Mouse (Mus musculus): ENCODE data around the gene Mcf2l. TPM values are rescaled to one million over a fixed set of nuclear protein-coding genes. Genes with fewer than 3 reads are reported as not detected.
A peak's percentile ranks its signal among the peaks of the same experiment; 100 is the strongest.

The Mcf2l gene
- polyA plus RNA-seq (2015; fragmentation: Nextera tagmentation; extraction: Ambion mirVana): 153 and 163 TPM in 2 replicates

DNA sequence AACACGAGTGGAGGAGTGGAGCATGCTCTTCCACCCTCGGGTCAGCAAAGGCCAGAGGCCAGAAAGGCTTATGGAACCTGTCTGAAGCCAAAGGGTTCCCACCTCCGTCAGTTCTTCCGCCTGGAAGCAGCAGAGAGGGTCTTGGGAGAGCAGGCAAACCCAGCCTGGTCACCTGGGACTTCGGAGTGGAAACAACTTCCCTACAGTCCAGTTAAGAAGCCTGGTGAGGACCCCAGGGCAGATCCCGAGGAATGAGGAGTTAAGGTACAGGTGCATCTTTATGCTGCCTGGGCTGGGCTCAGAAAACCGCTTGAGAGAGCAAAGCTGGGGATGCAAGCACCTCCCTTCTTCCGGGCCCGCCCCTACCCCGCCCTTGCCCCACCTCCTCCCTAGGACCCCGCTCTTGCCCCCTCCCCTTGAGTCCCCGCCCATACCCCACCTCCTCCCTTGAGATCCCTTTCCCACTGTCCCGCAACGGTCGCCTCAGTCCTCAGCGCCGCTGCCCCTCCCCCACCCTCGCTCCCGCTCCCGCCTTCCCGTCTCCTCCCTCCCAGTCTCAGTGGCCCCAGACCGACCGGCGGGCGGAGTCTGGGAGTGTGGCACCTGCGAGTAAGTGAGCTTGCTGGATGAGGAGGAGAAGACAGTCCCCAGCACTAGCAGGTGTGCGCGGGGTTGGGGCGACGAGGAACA lies at the start of gene Mcf2l:
Mcf2l (plus strand) TSS at position 450 of the 690 bp plus-strand sequence.
- Histone ChIP-seq H3K9ac (replicated peaks; ENCODE audit: low read depth, low read length) (peak within 1 kb of the TSS; percentile 70), H3K4me1 (replicated peaks; ENCODE audit: control insufficient read depth, insufficient read depth, low read length) (peaks cover 42% of the 10 kb centered on the region), H3K4me3 (replicated peaks; ENCODE audit: low read length) (peak within 1 kb of the TSS; percentile 70), H3K27me3 (replicated peaks; ENCODE audit: control insufficient read depth, insufficient read depth, low read length) (no peaks in the 10 kb centered on the region), H3K27ac (ENCODE audit: low read length) (peak within 1 kb of the TSS; percentile 69), H3K4me2 (ENCODE audit: low read length) (peak within 1 kb of the TSS; percentile 74), H3K36me3 (ENCODE audit: control insufficient read depth, insufficient read depth) (no peaks in the 10 kb centered on the region), H3K9me3 (ENCODE audit: control insufficient read depth, low read length) (no peaks in the 10 kb centered on the region)
- peak; percentile 74 for ATAC-seq
- 1% methylated on average over 28 of the region's 30 CpGs for WGBS

DNA sequence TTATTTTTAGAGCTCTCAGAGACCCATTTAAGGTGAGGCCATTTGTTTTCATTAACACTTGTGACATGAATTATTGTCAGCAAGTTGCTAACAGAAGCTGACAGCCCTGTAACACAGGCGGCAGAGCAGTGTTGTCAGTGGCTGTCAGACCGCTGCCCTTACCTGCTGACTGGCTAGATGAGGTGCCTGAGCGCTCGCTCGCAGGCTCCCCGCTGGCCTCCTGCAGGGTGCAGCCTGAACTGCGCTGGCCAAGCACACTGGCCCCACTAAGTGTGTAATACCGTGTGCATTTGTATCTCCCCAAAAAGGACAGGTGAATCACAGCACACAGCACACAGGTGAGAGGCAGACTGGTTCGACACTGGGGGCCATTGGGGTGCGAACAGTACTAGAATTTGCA lies 49.0 kb upstream of the Mcf2l start:
- no peaks in the 10 kb centered on the region for H3K9me3 ChIP-seq (ENCODE audit: control insufficient read depth, low read length)
- WGBS: 66% methylated on average over 10 of the region's 10 CpGs
- no peak overlapping the region for H3K4me2 ChIP-seq (ENCODE audit: low read length)
- no peak for ATAC-seq
- no peak overlapping the region for H3K27ac ChIP-seq (ENCODE audit: low read length)
- no peaks in the 10 kb centered on the region for H3K4me1 ChIP-seq (replicated peaks; ENCODE audit: control insufficient read depth, insufficient read depth, low read length)
- no peak overlapping the region for H3K9ac ChIP-seq (replicated peaks; ENCODE audit: low read depth, low read length)
- H3K36me3 ChIP-seq (ENCODE audit: control insufficient read depth, insufficient read depth): peaks cover 18% of the 10 kb centered on the region
- H3K27me3 ChIP-seq (replicated peaks; ENCODE audit: control insufficient read depth, insufficient read depth, low read length): no peaks in the 10 kb centered on the region
- H3K4me3 ChIP-seq (replicated peaks; ENCODE audit: low read length): no peak overlapping the region

DNA sequence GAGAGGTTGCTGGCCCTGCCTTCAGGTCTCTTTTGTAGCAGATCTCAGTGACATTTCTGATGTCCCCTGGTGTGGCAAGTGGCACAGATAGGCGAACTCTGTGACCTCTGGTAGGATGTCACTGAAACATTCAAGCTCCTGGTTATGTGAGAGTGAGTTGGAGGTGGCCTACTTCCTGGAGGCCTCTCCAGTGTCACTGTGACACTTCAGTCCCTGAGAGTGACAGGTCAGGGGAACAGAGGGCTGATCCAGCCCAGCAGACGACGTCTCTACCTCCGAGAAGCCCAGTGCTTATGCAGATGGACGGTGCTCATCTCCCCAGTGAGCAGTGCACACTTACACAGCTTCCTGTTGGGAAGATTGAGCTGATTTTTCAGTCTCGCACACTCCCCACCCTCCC lies 48.4 kb upstream of the Mcf2l start:
- Histone ChIP-seq H3K36me3 (ENCODE audit: control insufficient read depth, insufficient read depth) (peaks cover 18% of the 10 kb centered on the region), H3K9ac (replicated peaks; ENCODE audit: low read depth, low read length) (no peak overlapping the region), H3K27ac (ENCODE audit: low read length) (no peak overlapping the region), H3K27me3 (replicated peaks; ENCODE audit: control insufficient read depth, insufficient read depth, low read length) (no peaks in the 10 kb centered on the region), H3K4me3 (replicated peaks; ENCODE audit: low read length) (no peak overlapping the region), H3K4me2 (ENCODE audit: low read length) (no peak overlapping the region), H3K4me1 (replicated peaks; ENCODE audit: control insufficient read depth, insufficient read depth, low read length) (no peaks in the 10 kb centered on the region), H3K9me3 (ENCODE audit: control insufficient read depth, low read length) (no peaks in the 10 kb centered on the region)
- no peak for ATAC-seq
- 87% methylated on average over 6 of the region's 6 CpGs for WGBS

DNA sequence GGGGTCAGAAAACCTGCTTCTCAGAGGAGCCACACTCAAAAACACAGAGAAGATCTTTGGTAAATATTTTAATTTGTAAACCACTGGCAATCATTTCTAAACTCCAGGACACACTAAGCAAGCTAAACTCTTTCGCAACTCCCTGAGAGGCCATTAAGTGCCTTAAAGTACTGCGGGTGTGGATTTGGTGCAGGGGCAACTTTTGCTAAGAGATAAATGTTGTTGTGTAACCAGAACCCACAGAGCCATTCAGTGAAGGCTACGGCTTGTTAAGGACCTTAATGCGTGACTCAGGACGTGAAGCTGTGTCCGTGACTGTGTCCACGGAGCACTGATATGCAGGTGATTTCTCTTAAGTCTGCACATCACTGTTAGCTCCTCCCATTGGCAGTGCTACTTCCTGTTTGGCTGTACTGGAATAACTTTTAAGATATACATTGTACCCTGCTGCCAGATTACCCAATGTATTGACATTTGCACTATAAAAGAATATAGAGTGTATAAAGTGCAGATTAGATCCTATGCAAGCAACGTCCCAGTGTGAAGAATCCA lies 47.8 kb upstream of the Mcf2l start:
- Histone ChIP-seq H3K36me3 (ENCODE audit: control insufficient read depth, insufficient read depth) (peaks cover 18% of the 10 kb centered on the region), H3K9me3 (ENCODE audit: control insufficient read depth, low read length) (no peaks in the 10 kb centered on the region), H3K9ac (replicated peaks; ENCODE audit: low read depth, low read length) (no peak overlapping the region), H3K27ac (ENCODE audit: low read length) (no peak overlapping the region), H3K4me3 (replicated peaks; ENCODE audit: low read length) (no peak overlapping the region), H3K4me2 (ENCODE audit: low read length) (no peak overlapping the region), H3K4me1 (replicated peaks; ENCODE audit: control insufficient read depth, insufficient read depth, low read length) (no peaks in the 10 kb centered on the region), H3K27me3 (replicated peaks; ENCODE audit: control insufficient read depth, insufficient read depth, low read length) (no peaks in the 10 kb centered on the region)
- 95% methylated on average over 8 of the region's 8 CpGs for WGBS
- no peak for ATAC-seq

DNA sequence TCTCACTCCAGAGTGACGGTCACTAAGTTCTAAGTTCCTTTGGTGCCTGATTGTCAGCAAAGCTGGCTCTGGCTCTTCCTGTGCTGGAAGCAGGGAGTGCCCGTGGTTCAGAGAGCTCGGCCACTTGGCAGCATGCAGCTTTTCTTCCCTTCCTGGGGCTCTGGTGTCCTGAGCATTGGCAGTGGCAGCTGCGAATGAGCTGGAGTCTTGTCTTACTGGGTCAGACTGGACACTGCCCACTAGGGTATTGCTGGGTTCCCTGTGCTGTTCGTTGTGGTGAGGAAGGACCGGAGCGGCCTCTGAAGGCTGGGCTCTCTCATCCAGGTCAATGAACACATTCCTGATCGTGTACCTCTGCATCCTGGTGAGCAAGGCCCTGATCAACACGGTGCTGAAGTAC lies 46.5 kb upstream of the Mcf2l start:
- Histone ChIP-seq H3K27me3 (replicated peaks; ENCODE audit: control insufficient read depth, insufficient read depth, low read length) (no peaks in the 10 kb centered on the region), H3K9ac (replicated peaks; ENCODE audit: low read depth, low read length) (no peak overlapping the region), H3K4me2 (ENCODE audit: low read length) (no peak overlapping the region), H3K9me3 (ENCODE audit: control insufficient read depth, low read length) (no peaks in the 10 kb centered on the region), H3K4me3 (replicated peaks; ENCODE audit: low read length) (no peak overlapping the region), H3K36me3 (ENCODE audit: control insufficient read depth, insufficient read depth) (peaks cover 18% of the 10 kb centered on the region), H3K4me1 (replicated peaks; ENCODE audit: control insufficient read depth, insufficient read depth, low read length) (peaks cover 3% of the 10 kb centered on the region), H3K27ac (ENCODE audit: low read length) (no peak overlapping the region)
- WGBS: 88% methylated on average over 9 of the region's 9 CpGs
- no peak for ATAC-seq

DNA sequence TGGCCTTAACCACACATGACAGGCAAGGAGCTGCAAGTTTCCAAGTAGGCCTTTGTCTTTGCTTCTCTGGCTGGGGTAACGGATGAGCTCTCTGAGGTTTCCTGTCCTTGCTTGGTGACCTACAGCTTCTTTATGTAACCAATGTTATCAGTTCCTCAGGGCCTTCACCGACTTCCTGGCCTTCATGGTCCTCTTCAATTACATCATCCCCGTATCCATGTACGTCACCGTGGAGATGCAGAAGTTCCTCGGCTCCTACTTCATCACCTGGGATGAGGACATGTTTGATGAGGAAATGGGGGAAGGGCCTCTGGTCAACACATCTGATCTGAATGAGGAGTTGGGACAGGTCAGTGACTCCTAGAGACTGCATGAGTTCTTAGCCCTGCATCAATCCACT lies 45.3 kb upstream of the Mcf2l start:
- Histone ChIP-seq H3K36me3 (ENCODE audit: control insufficient read depth, insufficient read depth) (peaks cover 15% of the 10 kb centered on the region), H3K27ac (ENCODE audit: low read length) (no peak overlapping the region), H3K27me3 (replicated peaks; ENCODE audit: control insufficient read depth, insufficient read depth, low read length) (no peaks in the 10 kb centered on the region), H3K4me2 (ENCODE audit: low read length) (no peak overlapping the region), H3K9me3 (ENCODE audit: control insufficient read depth, low read length) (no peaks in the 10 kb centered on the region), H3K9ac (replicated peaks; ENCODE audit: low read depth, low read length) (no peak overlapping the region), H3K4me3 (replicated peaks; ENCODE audit: low read length) (no peak overlapping the region), H3K4me1 (replicated peaks; ENCODE audit: control insufficient read depth, insufficient read depth, low read length) (peaks cover 7% of the 10 kb centered on the region)
- 96% methylated on average over 6 of the region's 6 CpGs for WGBS
- no peak for ATAC-seq

DNA sequence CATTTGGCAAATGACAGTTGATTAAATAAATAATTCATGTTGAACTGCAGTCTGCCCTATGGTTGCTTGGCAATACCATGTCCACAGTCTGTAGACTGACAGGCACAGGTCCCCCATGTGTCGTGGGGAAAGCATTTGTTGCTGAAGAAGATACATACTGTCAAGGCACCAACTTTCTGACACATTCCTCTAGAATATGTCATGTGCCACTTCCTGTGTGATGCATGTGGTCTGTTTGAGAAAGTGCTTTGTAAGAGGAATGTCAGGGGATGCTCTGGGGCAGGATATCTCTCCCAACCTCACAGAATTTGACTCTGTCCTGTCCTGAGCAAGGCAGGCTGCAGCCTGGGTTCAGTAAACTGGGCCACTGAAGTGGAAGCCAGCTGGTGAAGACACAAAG lies 44.2 kb upstream of the Mcf2l start:
- no peaks in the 10 kb centered on the region for H3K9me3 ChIP-seq (ENCODE audit: control insufficient read depth, low read length)
- H3K9ac ChIP-seq (replicated peaks; ENCODE audit: low read depth, low read length): no peak overlapping the region
- no peaks in the 10 kb centered on the region for H3K27me3 ChIP-seq (replicated peaks; ENCODE audit: control insufficient read depth, insufficient read depth, low read length)
- WGBS: 73% methylated on average over 1 of the region's 1 CpGs
- H3K4me3 ChIP-seq (replicated peaks; ENCODE audit: low read length): no peak overlapping the region
- no peak for ATAC-seq
- H3K27ac ChIP-seq (ENCODE audit: low read length): no peak overlapping the region
- H3K4me2 ChIP-seq (ENCODE audit: low read length): no peak overlapping the region
- peaks cover 7% of the 10 kb centered on the region for H3K4me1 ChIP-seq (replicated peaks; ENCODE audit: control insufficient read depth, insufficient read depth, low read length)
- peaks cover 17% of the 10 kb centered on the region for H3K36me3 ChIP-seq (ENCODE audit: control insufficient read depth, insufficient read depth)

DNA sequence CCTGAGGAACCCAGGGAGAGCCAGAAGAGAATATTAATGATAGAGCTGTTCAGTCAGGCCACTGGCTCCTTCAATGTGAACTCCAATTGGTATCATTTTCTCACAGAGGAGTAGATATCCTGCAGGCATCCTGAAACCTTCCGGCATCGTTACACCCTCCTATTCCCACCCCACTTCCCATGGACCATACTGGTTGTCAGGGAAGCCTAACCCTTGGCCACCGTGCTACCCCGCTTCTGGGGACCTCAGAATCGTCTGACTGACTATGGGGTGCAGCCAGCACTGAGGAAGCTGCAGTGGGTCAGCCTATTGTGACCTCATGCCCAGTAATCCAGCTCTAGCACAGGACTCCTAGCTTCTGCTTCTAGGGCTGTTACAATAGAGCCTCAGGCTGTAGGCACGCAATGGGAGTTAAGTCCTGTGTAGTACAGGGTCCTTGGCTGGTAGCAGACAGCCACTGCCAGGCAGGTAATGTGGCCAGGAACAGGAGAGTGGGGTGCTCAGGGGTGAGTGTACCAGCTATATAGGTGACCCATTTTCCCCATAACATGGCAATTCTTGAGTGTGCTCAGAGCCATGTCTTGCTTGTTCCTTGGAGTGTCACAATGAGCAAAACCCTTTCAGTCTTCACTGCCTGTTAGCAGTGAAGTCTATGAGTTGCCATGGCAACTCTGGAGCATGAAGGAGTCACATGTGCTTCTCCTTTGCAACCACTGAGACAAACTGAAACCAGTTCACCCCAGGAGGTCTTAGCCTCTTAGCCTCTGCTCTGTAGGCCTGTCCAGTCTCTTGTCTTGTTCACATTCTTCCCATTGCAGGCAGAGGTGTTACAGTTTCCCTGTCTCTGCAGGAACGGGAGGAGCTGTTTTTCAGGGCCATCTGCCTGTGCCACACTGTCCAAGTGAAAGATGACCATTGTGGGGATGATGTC lies 41.7 kb upstream of the Mcf2l start:
- Histone ChIP-seq H3K4me3 (replicated peaks; ENCODE audit: low read length) (no peak overlapping the region), H3K9me3 (ENCODE audit: control insufficient read depth, low read length) (no peaks in the 10 kb centered on the region), H3K4me2 (ENCODE audit: low read length) (no peak overlapping the region), H3K4me1 (replicated peaks; ENCODE audit: control insufficient read depth, insufficient read depth, low read length) (peaks cover 7% of the 10 kb centered on the region), H3K27ac (ENCODE audit: low read length) (peak overlapping the region; percentile 29), H3K36me3 (ENCODE audit: control insufficient read depth, insufficient read depth) (peaks cover 17% of the 10 kb centered on the region), H3K9ac (replicated peaks; ENCODE audit: low read depth, low read length) (no peak overlapping the region), H3K27me3 (replicated peaks; ENCODE audit: control insufficient read depth, insufficient read depth, low read length) (no peaks in the 10 kb centered on the region)
- ATAC-seq: peak; percentile 76
- WGBS: 62% methylated on average over 7 of the region's 7 CpGs

DNA sequence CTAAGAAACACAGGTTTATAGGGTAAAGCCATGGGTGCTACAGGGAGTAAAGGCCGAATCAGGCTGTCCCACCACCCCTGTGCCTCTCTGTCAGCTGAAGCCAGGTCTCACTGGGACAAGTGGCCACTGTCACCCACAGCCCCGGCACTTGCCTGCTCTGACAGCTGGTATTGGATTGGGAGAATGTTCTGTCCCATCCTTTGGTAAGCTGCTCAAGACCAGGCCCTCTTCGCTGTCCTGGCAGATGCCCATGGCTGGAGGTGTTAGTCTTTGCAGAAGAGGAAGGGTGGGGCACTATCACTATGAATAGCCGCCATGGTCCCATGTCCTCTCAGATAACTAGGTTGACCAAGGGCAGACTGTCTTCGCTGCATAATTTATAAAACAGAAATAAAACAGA lies 40.0 kb upstream of the Mcf2l start:
- Histone ChIP-seq H3K4me3 (replicated peaks; ENCODE audit: low read length) (no peak overlapping the region), H3K4me1 (replicated peaks; ENCODE audit: control insufficient read depth, insufficient read depth, low read length) (peaks cover 7% of the 10 kb centered on the region), H3K27me3 (replicated peaks; ENCODE audit: control insufficient read depth, insufficient read depth, low read length) (no peaks in the 10 kb centered on the region), H3K36me3 (ENCODE audit: control insufficient read depth, insufficient read depth) (peaks cover 18% of the 10 kb centered on the region), H3K4me2 (ENCODE audit: low read length) (no peak overlapping the region), H3K9ac (replicated peaks; ENCODE audit: low read depth, low read length) (no peak overlapping the region), H3K9me3 (ENCODE audit: control insufficient read depth, low read length) (no peaks in the 10 kb centered on the region), H3K27ac (ENCODE audit: low read length) (no peak overlapping the region)
- no peak for ATAC-seq
- 93% methylated on average over 5 of the region's 5 CpGs for WGBS

Data from forebrain, embryonic 16.5 days (tissue).